Mouse (Mus musculus) lung, postnatal 0 days (tissue): ENCODE measurements around the gene Prickle3.

Experiments
- CTCF ChIP-seq: IDR thresholded peaks from 2 replicates; pipeline ENCODE4 v1.5.1; 2016; ENCODE audit warnings: antibody characterized with exemption, mild to moderate bottlenecking
- EP300 ChIP-seq: IDR thresholded peaks from 2 replicates; pipeline ENCODE4 v1.6.1; 2016; ENCODE audit warnings: antibody characterized with exemption, mild to moderate bottlenecking, control low read depth

DNA sequence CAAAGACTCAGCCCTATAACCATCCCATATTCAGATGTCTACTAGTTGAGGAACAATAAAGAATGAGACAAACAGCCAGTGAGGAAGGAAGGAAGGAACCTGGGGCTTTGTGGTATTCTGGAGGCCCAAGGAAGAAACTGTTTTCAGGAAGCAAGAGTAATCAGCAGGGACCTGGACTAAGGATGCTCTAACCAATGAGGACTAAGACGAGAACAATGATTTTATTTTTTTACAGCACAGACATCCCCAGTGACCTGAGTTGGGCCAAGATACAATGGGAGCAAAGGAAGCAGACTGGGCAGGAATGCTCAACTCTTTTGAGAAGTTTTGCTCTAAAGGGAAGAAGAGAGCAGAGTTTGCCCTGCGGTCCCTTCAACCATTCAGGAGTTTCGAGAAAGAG lies 5.9 kb downstream of the Prickle3 start:
- no peak for TF ChIP-seq CTCF
- TF ChIP-seq EP300: no peak
